Mouse (Mus musculus): ENCODE data around the gene Hal. TPM values are rescaled to one million over a fixed set of nuclear protein-coding genes. Genes with fewer than 3 reads are reported as not detected.

Hal gene
- 0.05 and 0.12 TPM in 2 replicates for polyA plus RNA-seq (2012; rRNA removed)

DNA sequence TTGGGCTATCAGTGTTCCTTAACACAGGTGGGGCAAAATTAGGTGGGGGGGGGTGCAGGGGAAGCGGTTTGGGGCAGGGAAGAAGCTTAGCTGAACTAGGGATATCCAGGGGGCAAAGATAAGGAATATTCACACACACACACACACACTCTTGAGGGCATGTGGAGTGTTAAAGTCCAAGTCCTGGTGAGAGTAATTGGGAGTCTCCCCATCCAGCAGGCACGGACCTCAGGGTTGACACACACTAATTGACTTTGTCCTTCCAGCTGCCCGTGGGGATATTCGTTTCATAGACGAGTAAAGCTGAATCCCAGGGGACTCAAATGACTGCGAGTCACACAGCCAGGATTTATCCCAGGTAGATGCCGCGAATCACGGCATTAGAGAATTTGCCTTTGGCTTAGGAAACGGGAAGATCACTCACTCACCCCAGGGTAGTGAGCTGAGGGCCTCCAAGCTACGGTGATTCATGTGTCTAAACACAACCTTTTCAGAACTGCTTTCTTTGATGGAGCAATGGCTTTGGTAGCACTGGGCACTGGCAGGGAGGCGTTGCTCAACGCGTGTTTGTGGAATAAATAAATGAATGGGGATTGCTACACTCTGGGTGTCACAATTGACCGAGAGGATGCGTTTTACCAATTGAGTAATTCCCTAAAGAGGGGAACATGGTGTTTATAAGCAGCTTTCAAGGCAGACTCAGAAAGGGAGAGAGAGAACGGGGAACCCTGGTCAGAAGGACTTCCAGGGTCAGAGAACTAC lies at the start of gene Hal:
TSS of gene Hal (plus strand) at position 703 of the 762 bp plus-strand sequence.

DNA sequence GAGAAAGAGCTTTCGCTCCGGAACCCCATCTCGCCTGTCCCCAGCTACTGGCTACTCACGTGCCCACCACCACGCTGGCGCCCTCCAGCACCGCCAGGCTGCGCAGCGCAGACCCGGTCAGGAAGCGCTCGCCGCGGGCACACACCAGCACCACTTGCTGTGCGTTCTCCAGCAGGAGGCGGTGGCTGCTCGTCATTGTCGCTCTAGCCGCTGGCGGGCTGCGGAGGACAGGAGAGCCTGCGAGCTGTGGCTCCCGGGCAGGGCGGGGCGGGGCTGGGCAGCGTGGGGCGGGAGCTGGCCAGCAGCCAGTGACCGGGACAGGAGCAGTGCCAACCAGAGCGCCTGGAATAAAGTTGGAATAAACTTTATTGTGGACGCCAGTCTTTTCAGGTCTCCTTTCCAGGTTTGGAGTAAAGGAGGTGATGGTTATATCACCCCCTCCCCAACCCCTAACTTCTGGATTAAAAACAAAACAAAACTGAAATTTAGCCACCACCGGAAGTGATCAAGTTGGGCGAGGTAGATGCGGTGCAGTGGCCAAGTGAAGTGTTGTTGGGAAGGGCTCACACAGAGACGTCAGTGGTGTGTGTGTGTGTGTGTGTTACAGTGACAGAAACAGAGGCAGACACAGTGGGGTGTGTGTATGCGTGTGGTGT lies 51.3 kb downstream of the Hal start, which contains the start of gene Amdhd1:
TSS of gene Amdhd1 (minus strand) at position 259 of the 656 bp plus-strand sequence.

DNA sequence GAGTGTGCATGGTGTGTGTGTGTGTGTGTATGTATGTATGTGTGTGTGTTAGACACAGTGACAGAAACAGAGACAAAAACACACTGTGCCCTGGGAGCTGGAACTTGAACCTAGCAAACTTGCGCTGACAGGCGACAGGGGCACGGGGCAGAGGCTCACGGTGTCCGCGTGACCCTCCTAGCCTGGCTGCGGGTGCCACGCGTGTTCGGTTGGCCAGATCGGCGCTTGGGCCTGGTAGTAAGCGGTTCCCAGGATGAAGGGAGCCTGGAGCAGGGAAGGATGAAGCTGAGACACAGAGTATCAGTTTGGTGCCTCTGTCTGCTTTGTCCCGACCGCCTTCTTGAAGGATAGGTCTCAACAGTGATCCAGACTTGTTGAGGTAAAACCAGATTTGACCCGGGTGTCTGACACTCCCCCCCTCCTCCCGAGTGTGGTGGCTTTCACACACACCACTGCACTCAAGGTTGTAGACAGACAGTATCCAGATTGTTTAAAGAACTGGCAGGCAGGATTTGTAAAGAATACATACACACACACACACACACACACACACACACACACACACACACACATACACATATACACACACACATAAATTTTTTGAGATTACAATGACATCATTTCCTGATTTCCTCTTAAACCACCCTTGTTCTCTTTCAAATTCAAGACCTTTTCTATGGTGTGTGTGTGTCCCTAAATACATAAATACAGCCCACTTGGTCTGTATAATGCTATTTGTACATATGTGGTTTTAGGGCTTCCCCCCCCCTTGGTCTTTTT lies 52.1 kb downstream of the Hal start, which contains the start of gene Ccdc38:
TSS of gene Ccdc38 (plus strand) at position 202 of the 780 bp plus-strand sequence.

Other genes starting within 250 kb of the Hal start
- 9.2 and 9.5 TPM in 2 replicates for gene Elk3, start 177.6 kb upstream of the Hal start, polyA plus RNA-seq (2012; rRNA removed)
- gene Lta4h, start 35.4 kb upstream of the Hal start, polyA plus RNA-seq (2012; rRNA removed): 82.2 and 88.5 TPM in 2 replicates
- 0.13 and 0.14 TPM in 2 replicates for gene Amdhd1, start 51.3 kb downstream of the Hal start, polyA plus RNA-seq (2012; rRNA removed)
- gene Ccdc38, start 51.9 kb downstream of the Hal start, polyA plus RNA-seq (2012; rRNA removed): 0.21 and 0.60 TPM in 2 replicates
- 117 and 123 TPM in 2 replicates for gene Snrpf, start 100.9 kb downstream of the Hal start, polyA plus RNA-seq (2012; rRNA removed)
- 2.7 and 2.9 TPM in 2 replicates for gene Ntn4, start 151.9 kb downstream of the Hal start, polyA plus RNA-seq (2012; rRNA removed)